ENCODE assay signal across 8 mouse cellular contexts in genomic region chr15:79878725-79879136, GRCm38 (mm10). TPM values are rescaled to one million over a fixed set of nuclear protein-coding genes. Genes with fewer than 3 reads are reported as not detected.
DNase-seq lines count a peak whose midpoint lies in the region; ATAC-seq and TF ChIP-seq lines count a peak whose summit lies in the region.
"Had no signal": no experiment of that assay in that cellular context is flagged by ENCODE, and none has a peak within 500 bp of the region (broad histone marks: within the 10 kb centered on the region; RNA-seq: fewer than 3 reads in every experiment).

No protein-coding gene starts in this region.

- no peak for DNase-seq in midbrain, embryonic 10.5 days (ENCODE audit: low spot score)
- DNase-seq in gastrocnemius, postnatal 14 days, result peak; percentile 35
- peak; percentile 33 for DNase-seq in kidney, postnatal 0 days (ENCODE audit: low spot score)
- DNase-seq in left cerebral cortex, adult 11 months (ENCODE audit: low spot score), result no peak
- DNase-seq in thymus, postnatal 10 days (ENCODE audit: low spot score in 2 of 2), result no peak

- peak overlapping the region; percentile 53 for H3K27ac ChIP-seq in midbrain, embryonic 16.5 days (ENCODE audit: low read length)
- H3K27ac ChIP-seq in midbrain, embryonic 10.5 days (replicated peaks), result no peak overlapping the region
- H3K27ac ChIP-seq in kidney, postnatal 0 days, result peak overlapping the region; percentile 88
- H3K27ac ChIP-seq in testis, adult 2 months (ENCODE audit: control insufficient read depth, insufficient read depth, low read depth, low read length), result peak overlapping the region; percentile 83

- ATAC-seq in midbrain, embryonic 16.5 days, result no peak
- no peak; the same call in 1 of the 2 replicates for ATAC-seq in kidney, postnatal 0 days (replicated peaks; ENCODE audit: low FRiP score, low read depth)

- H3K9ac ChIP-seq in midbrain, embryonic 16.5 days (ENCODE audit: low read depth, low read length), result no peak overlapping the region
- no peak overlapping the region for H3K9ac ChIP-seq in kidney, postnatal 0 days (ENCODE audit: low read depth, low read length)

- 76% methylated on average over 6 of the region's 6 CpGs for WGBS in midbrain, embryonic 16.5 days
- WGBS in midbrain, embryonic 10.5 days, result 79% methylated on average over 6 of the region's 6 CpGs
- 43% methylated on average over 6 of the region's 6 CpGs for WGBS in kidney, postnatal 0 days

- TF ChIP-seq CTCF in kidney, postnatal 0 days (IDR thresholded peaks at IDR 0.05; ENCODE audit: low read depth), result no peak
- TF ChIP-seq CTCF in testis, adult 2 months (IDR thresholded peaks at IDR 0.05; ENCODE audit: control insufficient read depth, insufficient read depth, insufficient replicate concordance, low read depth, low read length), result no peak

- H3K36me3 ChIP-seq in midbrain, embryonic 16.5 days (ENCODE audit: control insufficient read depth, insufficient read depth, low read length), result no peaks in the 10 kb centered on the region
- no peaks in the 10 kb centered on the region for H3K36me3 ChIP-seq in midbrain, embryonic 10.5 days
- no peaks in the 10 kb centered on the region for H3K36me3 ChIP-seq in kidney, postnatal 0 days (ENCODE audit: insufficient read depth, low read length)
- H3K36me3 ChIP-seq in testis, adult 2 months (ENCODE audit: control insufficient read depth, insufficient read depth, low read length), result no peaks in the 10 kb centered on the region

- H3K4me3 ChIP-seq in midbrain, embryonic 16.5 days (ENCODE audit: low read depth, low read length), result no peak overlapping the region
- H3K4me3 ChIP-seq in midbrain, embryonic 10.5 days, result no peak overlapping the region
- 0 out of 2 replicates have a peak overlapping the region, but pooled peaks have one; percentile 4 for H3K4me3 ChIP-seq in kidney, postnatal 0 days (replicated peaks; ENCODE audit: low read depth, low read length)
- H3K4me3 ChIP-seq in testis, adult 2 months (ENCODE audit: control insufficient read depth, low read depth, low read length), result no peak overlapping the region

- no peaks in the 10 kb centered on the region for H3K27me3 ChIP-seq in midbrain, embryonic 16.5 days (ENCODE audit: control insufficient read depth, insufficient read depth, low read depth, low read length)
- peaks cover 6% of the 10 kb centered on the region; the same call in 1 of the 2 replicates for H3K27me3 ChIP-seq in midbrain, embryonic 10.5 days (ENCODE audit: low read depth, poor library complexity, severe bottlenecking)
- H3K27me3 ChIP-seq in kidney, postnatal 0 days (ENCODE audit: insufficient read depth, low read length), result no peaks in the 10 kb centered on the region
- H3K27me3 ChIP-seq in testis, adult 2 months (ENCODE audit: control insufficient read depth, insufficient read depth, low read length), result no peaks in the 10 kb centered on the region

- no peak for TF ChIP-seq POLR2A in testis, adult 2 months (IDR thresholded peaks at IDR 0.05; ENCODE audit: control insufficient read depth, low read depth, low read length)

- peaks cover 7% of the 10 kb centered on the region; the same call in 1 of the 2 replicates for H3K4me1 ChIP-seq in midbrain, embryonic 16.5 days (ENCODE audit: control insufficient read depth, insufficient read depth, low read length)
- H3K4me1 ChIP-seq in midbrain, embryonic 10.5 days, result peaks cover 10% of the 10 kb centered on the region
- peaks cover 13% of the 10 kb centered on the region; the same call in 1 of the 2 replicates for H3K4me1 ChIP-seq in kidney, postnatal 0 days (replicated peaks; ENCODE audit: insufficient read depth, low read length)
- peaks cover 15% of the 10 kb centered on the region for H3K4me1 ChIP-seq in testis, adult 2 months (ENCODE audit: control insufficient read depth, insufficient read depth, low read length)

- H3K9me3 ChIP-seq in midbrain, embryonic 16.5 days (replicated peaks; ENCODE audit: control insufficient read depth, low read length, poor library complexity, severe bottlenecking), result no peaks in the 10 kb centered on the region
- no peaks in the 10 kb centered on the region for H3K9me3 ChIP-seq in midbrain, embryonic 10.5 days (replicated peaks)
- H3K9me3 ChIP-seq in kidney, postnatal 0 days (replicated peaks; ENCODE audit: low read length), result no peaks in the 10 kb centered on the region

- intact Hi-C loops in gastrocnemius, postnatal 14 days (cut with DNase I; ENCODE audit: low total_unique reads), result no loop called here

- H3K4me2 ChIP-seq in midbrain, embryonic 16.5 days (ENCODE audit: low read length), result no peak overlapping the region
- peak overlapping the region; percentile 35 for H3K4me2 ChIP-seq in kidney, postnatal 0 days (ENCODE audit: low read length)

RNA-seq across cellular contexts. Expression of gene Apobec3, which starts 12.7 kb away (rescaled TPM):
- 3.8 and 4.2 TPM in 2 replicates for polyA plus RNA-seq in midbrain, embryonic 16.5 days (2015; fragmentation: Nextera tagmentation; extraction: Ambion mirVana)
- 6.2 and 8.5 TPM in 2 replicates for polyA plus RNA-seq in midbrain, embryonic 10.5 days (2016; fragmentation: Nextera tagmentation; extraction: Ambion mirVana)
- 1 to 10 TPM; 4.7 to 7.9 TPM for total RNA-seq in gastrocnemius, postnatal 14 days (2021)
- 26.1 and 26.4 TPM in 2 replicates for polyA plus RNA-seq in kidney, postnatal 0 days (2015; fragmentation: Nextera tagmentation; extraction: Ambion mirVana)
- 10.8 and 11.1 TPM in 2 replicates for polyA plus RNA-seq in testis, adult 2 months (2012; rRNA removed)

RNA-seq across cellular contexts. Expression of gene Cbx6, which starts 44.2 kb away (rescaled TPM):
- 73.2 and 73.7 TPM in 2 replicates for polyA plus RNA-seq in midbrain, embryonic 16.5 days (2015; fragmentation: Nextera tagmentation; extraction: Ambion mirVana)
- polyA plus RNA-seq in midbrain, embryonic 10.5 days (2016; fragmentation: Nextera tagmentation; extraction: Ambion mirVana), result 24.0 and 30.4 TPM in 2 replicates
- 10 to 100 TPM; 21.2 to 23.5 TPM for total RNA-seq in gastrocnemius, postnatal 14 days (2021)
- polyA plus RNA-seq in kidney, postnatal 0 days (2015; fragmentation: Nextera tagmentation; extraction: Ambion mirVana), result 39.0 and 46.6 TPM in 2 replicates
- polyA plus RNA-seq in testis, adult 2 months (2012; rRNA removed), result 4.6 and 6.6 TPM in 2 replicates

RNA-seq across cellular contexts. Expression of gene Npcd, which starts 44.7 kb away (rescaled TPM):
- polyA plus RNA-seq in midbrain, embryonic 16.5 days (2015; fragmentation: Nextera tagmentation; extraction: Ambion mirVana), result 0.74 and 1.3 TPM in 2 replicates
- 0.16 TPM in 1 of 2 replicates, not detected in the other for polyA plus RNA-seq in midbrain, embryonic 10.5 days (2016; fragmentation: Nextera tagmentation; extraction: Ambion mirVana)
- total RNA-seq in gastrocnemius, postnatal 14 days (2021), result under 1 TPM; 0.47 to 0.55 TPM
- polyA plus RNA-seq in kidney, postnatal 0 days (2015; fragmentation: Nextera tagmentation; extraction: Ambion mirVana), result 0.28 TPM in 1 of 2 replicates, not detected in the other
- 0.10 TPM in 1 of 2 replicates, not detected in the other for polyA plus RNA-seq in testis, adult 2 months (2012; rRNA removed)
- polyA plus RNA-seq: limb, embryonic 11.5 days had no signal

Comparison
In these comparisons a context has a peak if more than half of its experiments do, and no peak if none do; other contexts are left out.
1. DNase-seq: peak in gastrocnemius, postnatal 14 days (single experiment) and kidney, postnatal 0 days (single experiment); none in midbrain, embryonic 10.5 days (single experiment), left cerebral cortex, adult 11 months (single experiment) and thymus, postnatal 10 days (0 of 2).